Mouse (Mus musculus): ENCODE measurements around the gene Pld5. TPM values are rescaled to one million over a fixed set of nuclear protein-coding genes. Genes with fewer than 3 reads are reported as not detected.

The Pld5 gene
- 0.30 TPM for polyA plus RNA-seq (2014; fragmentation: Illumina TruSeq; extraction: RNeasy Lipid Tissue Mini Kit (QIAGEN cat#74804); ENCODE audit: low replicate concordance)

DNA sequence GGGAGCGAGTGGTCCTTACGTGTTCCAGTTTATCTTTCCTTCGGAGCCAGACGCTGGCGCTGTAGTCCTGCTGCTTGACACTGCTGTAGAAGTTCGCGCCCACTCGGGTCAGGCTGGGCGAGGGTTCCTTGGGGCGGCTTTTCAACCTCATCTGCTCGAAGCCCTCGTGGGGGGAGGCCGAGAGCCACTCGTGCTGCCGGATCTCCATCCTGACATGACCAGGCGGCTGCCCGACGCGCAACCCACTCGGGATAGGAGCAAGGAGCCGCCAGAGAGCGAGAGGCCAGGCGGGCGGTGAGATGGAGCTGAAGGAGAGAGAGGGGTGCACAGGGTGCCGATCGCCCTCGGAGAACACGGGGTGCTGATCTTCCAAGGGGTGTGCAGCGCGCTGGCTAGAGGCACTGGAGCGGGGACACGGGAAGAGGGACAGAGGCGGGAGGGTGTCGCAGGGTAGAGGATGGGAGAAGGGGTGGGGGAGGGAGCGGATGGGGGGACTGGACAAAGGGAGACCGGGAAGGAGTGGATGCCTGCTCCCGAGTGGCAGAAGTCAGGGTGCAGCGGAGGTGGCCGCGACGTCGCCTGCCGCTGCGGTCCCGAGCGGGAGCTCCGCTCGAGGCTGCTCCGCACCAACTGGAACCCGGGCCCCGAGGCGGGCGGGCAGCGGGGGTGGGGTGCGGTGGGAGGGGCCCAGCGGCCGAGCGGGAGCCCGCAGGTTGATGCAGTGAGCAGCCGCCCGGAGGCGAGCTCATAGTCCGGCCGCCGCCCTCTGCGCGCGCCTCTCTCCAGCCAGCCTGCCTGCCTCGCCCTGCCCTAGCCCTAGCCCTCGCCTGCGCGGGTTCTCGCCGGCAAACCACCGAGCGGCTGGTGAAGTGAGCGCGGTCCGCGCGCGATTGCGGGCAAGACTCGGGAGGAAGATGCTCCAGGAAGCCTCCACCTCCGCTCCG is at the start of gene Pld5:
TSS of gene Pld5 (minus strand) at position 646 of the 944 bp plus-strand sequence.

GRCm38 (mm10) chr1:175979014-175979413 is 296.1 kb downstream of the Pld5 start, which contains the start of gene Rbm8a2:
TSS of gene Rbm8a2 (minus strand) at chr1:175979114.

GRCm38 (mm10) chr1:175920029-175920428 is 355.1 kb downstream of the Pld5 start, which contains the start of gene Gm38100:
TSS of gene Gm38100 (plus strand) at chr1:175920329.

